Mouse (Mus musculus): Measurements from ENCODE around the gene Mtfr1l. TPM values are rescaled to one million over a fixed set of nuclear protein-coding genes. Genes with fewer than 3 reads are reported as not detected.

Mtfr1l gene
- polyA plus RNA-seq, 1 experiment, result 59.7 TPM

GRCm38 (mm10) chr4:134572449-134573300 is 37.5 kb upstream of the Mtfr1l start:
- no peaks in the 10 kb centered on the region for H3K4me1 ChIP-seq (ENCODE audit: control insufficient read depth, insufficient read depth, low read length)
- H3K4me3 ChIP-seq (ENCODE audit: insufficient read depth, low read length), result no peak overlapping the region
- no peak for TF ChIP-seq CTCF (IDR thresholded peaks at IDR 0.05; ENCODE audit: low read depth, low read length)
- no peak for TF ChIP-seq POLR2A (IDR thresholded peaks at IDR 0.05; ENCODE audit: borderline replicate concordance, low read depth, low read length)
- H3K27ac ChIP-seq (ENCODE audit: insufficient read depth, low read depth, low read length), result no peak overlapping the region

- TF ChIP-seq POLR2A (IDR thresholded peaks at IDR 0.05; ENCODE audit: borderline replicate concordance, low read depth, low read length), result no peak
- no peak for TF ChIP-seq CTCF (IDR thresholded peaks at IDR 0.05; ENCODE audit: low read depth, low read length)
These were observed 35.7 kb upstream of the Mtfr1l start for GRCm38 (mm10) chr4:134570704-134571451.

GRCm38 (mm10) chr4:134569831-134570230 is 34.6 kb upstream of the Mtfr1l start:
- Histone ChIP-seq H3K4me3 (ENCODE audit: insufficient read depth, low read length) (no peak overlapping the region), H3K4me1 (ENCODE audit: control insufficient read depth, insufficient read depth, low read length) (no peaks in the 10 kb centered on the region), H3K27ac (ENCODE audit: insufficient read depth, low read depth, low read length) (no peak overlapping the region)
- TF ChIP-seq POLR2A (IDR thresholded peaks at IDR 0.05; ENCODE audit: borderline replicate concordance, low read depth, low read length), result no peak
- TF ChIP-seq CTCF (IDR thresholded peaks at IDR 0.05; ENCODE audit: low read depth, low read length), result no peak

More at GRCm38 (mm10) chr4:134570704-134571451, 35.7 kb upstream of the Mtfr1l start:
- Histone ChIP-seq H3K4me3 (ENCODE audit: insufficient read depth, low read length) (no peak overlapping the region), H3K27ac (ENCODE audit: insufficient read depth, low read depth, low read length) (no peak overlapping the region), H3K4me1 (ENCODE audit: control insufficient read depth, insufficient read depth, low read length) (no peaks in the 10 kb centered on the region)

- Histone ChIP-seq H3K4me1 (ENCODE audit: control insufficient read depth, insufficient read depth, low read length) (no peaks in the 10 kb centered on the region), H3K4me3 (ENCODE audit: insufficient read depth, low read length) (no peak overlapping the region), H3K27ac (ENCODE audit: insufficient read depth, low read depth, low read length) (no peak overlapping the region)
- TF ChIP-seq CTCF (IDR thresholded peaks at IDR 0.05; ENCODE audit: low read depth, low read length) (0 out of 2 replicates have a peak, but pooled peaks have one; percentile 16), POLR2A (IDR thresholded peaks at IDR 0.05; ENCODE audit: borderline replicate concordance, low read depth, low read length) (no peak)
These were observed 34.0 kb upstream of the Mtfr1l start for GRCm38 (mm10) chr4:134569205-134569604.

GRCm38 (mm10) chr4:134567377-134568226 is 32.4 kb upstream of the Mtfr1l start:
- no peak overlapping the region for H3K27ac ChIP-seq (ENCODE audit: insufficient read depth, low read depth, low read length)
- H3K4me3 ChIP-seq (ENCODE audit: insufficient read depth, low read length), result no peak overlapping the region
- H3K4me1 ChIP-seq (ENCODE audit: control insufficient read depth, insufficient read depth, low read length), result no peaks in the 10 kb centered on the region
- TF ChIP-seq CTCF (IDR thresholded peaks at IDR 0.05; ENCODE audit: low read depth, low read length), result no peak
- TF ChIP-seq POLR2A (IDR thresholded peaks at IDR 0.05; ENCODE audit: borderline replicate concordance, low read depth, low read length), result no peak

GRCm38 (mm10) chr4:134564093-134564492 is 28.9 kb upstream of the Mtfr1l start:
- Histone ChIP-seq H3K4me1 (ENCODE audit: control insufficient read depth, insufficient read depth, low read length) (no peaks in the 10 kb centered on the region), H3K4me3 (ENCODE audit: insufficient read depth, low read length) (no peak overlapping the region), H3K27ac (ENCODE audit: insufficient read depth, low read depth, low read length) (no peak overlapping the region)
- TF ChIP-seq POLR2A (IDR thresholded peaks at IDR 0.05; ENCODE audit: borderline replicate concordance, low read depth, low read length) (no peak), CTCF (IDR thresholded peaks at IDR 0.05; ENCODE audit: low read depth, low read length) (no peak)

GRCm38 (mm10) chr4:134563624-134564023 is 28.4 kb upstream of the Mtfr1l start:
- Histone ChIP-seq H3K4me1 (ENCODE audit: control insufficient read depth, insufficient read depth, low read length) (no peaks in the 10 kb centered on the region), H3K27ac (ENCODE audit: insufficient read depth, low read depth, low read length) (no peak overlapping the region), H3K4me3 (ENCODE audit: insufficient read depth, low read length) (no peak overlapping the region)
- TF ChIP-seq CTCF (IDR thresholded peaks at IDR 0.05; ENCODE audit: low read depth, low read length) (no peak), POLR2A (IDR thresholded peaks at IDR 0.05; ENCODE audit: borderline replicate concordance, low read depth, low read length) (no peak)

- H3K4me1 ChIP-seq (ENCODE audit: control insufficient read depth, insufficient read depth, low read length), result peaks cover 5% of the 10 kb centered on the region
- no peak overlapping the region for H3K27ac ChIP-seq (ENCODE audit: insufficient read depth, low read depth, low read length)
- TF ChIP-seq POLR2A (IDR thresholded peaks at IDR 0.05; ENCODE audit: borderline replicate concordance, low read depth, low read length) (no peak), CTCF (IDR thresholded peaks at IDR 0.05; ENCODE audit: low read depth, low read length) (no peak)
- no peak overlapping the region for H3K4me3 ChIP-seq (ENCODE audit: insufficient read depth, low read length)
These were observed 26.8 kb upstream of the Mtfr1l start for GRCm38 (mm10) chr4:134562014-134562413.

GRCm38 (mm10) chr4:134560699-134561098 is 25.5 kb upstream of the Mtfr1l start:
- Histone ChIP-seq H3K27ac (ENCODE audit: insufficient read depth, low read depth, low read length) (no peak overlapping the region), H3K4me1 (ENCODE audit: control insufficient read depth, insufficient read depth, low read length) (peaks cover 7% of the 10 kb centered on the region), H3K4me3 (ENCODE audit: insufficient read depth, low read length) (no peak overlapping the region)
- no peak for TF ChIP-seq POLR2A (IDR thresholded peaks at IDR 0.05; ENCODE audit: borderline replicate concordance, low read depth, low read length)
- no peak for TF ChIP-seq CTCF (IDR thresholded peaks at IDR 0.05; ENCODE audit: low read depth, low read length)

All from bone marrow macrophage, adult 2 months (primary cell).